Mouse (Mus musculus): ENCODE results near the gene Dock1. TPM values are rescaled to one million over a fixed set of nuclear protein-coding genes. Genes with fewer than 3 reads are reported as not detected.
A peak's percentile ranks its signal among the peaks of the same experiment; 100 is the strongest.

Gene Dock1
- polyA plus RNA-seq, 1 experiment from 2014 or later = 21.9 TPM

GRCm38 (mm10) chr7:134671467-134671901 lies 1.0 kb downstream of the Dock1 start:
- ATAC-seq = peak; percentile 16
- peaks cover 29% of the 10 kb centered on the region for H3K4me1 ChIP-seq (ENCODE audit: control insufficient read depth, insufficient read depth, low read length)
- 17% methylated on average over 7 of the region's 7 CpGs for WGBS

GRCm38 (mm10) chr7:134673135-134673534 lies 2.7 kb downstream of the Dock1 start:
- no peak overlapping the region for H3K27ac ChIP-seq (ENCODE audit: low read length)
- H3K4me1 ChIP-seq (ENCODE audit: control insufficient read depth, insufficient read depth, low read length) = peaks cover 37% of the 10 kb centered on the region
- WGBS = 78% methylated on average over 5 of the region's 5 CpGs
- no peak overlapping the region for H3K9ac ChIP-seq (ENCODE audit: low read depth, low read length)
- H3K4me3 ChIP-seq (ENCODE audit: low read length) = no peak overlapping the region
- H3K36me3 ChIP-seq (ENCODE audit: control insufficient read depth, insufficient read depth, low read length) = no peaks in the 10 kb centered on the region
- no peak for ATAC-seq
- H3K9me3 ChIP-seq (ENCODE audit: control insufficient read depth, low read length) = no peaks in the 10 kb centered on the region
- no peak overlapping the region for H3K4me2 ChIP-seq (ENCODE audit: low read depth, low read length)
- H3K27me3 ChIP-seq (replicated peaks; ENCODE audit: control insufficient read depth, insufficient read depth, low read length) = no peaks in the 10 kb centered on the region

More at GRCm38 (mm10) chr7:134671467-134671901, 1.0 kb downstream of the Dock1 start:
- Histone ChIP-seq H3K27ac (ENCODE audit: low read length) (peak overlapping the region; percentile 85), H3K4me2 (ENCODE audit: low read depth, low read length) (peak overlapping the region; percentile 90), H3K27me3 (replicated peaks; ENCODE audit: control insufficient read depth, insufficient read depth, low read length) (no peaks in the 10 kb centered on the region), H3K4me3 (ENCODE audit: low read length) (peak overlapping the region; percentile 75), H3K36me3 (ENCODE audit: control insufficient read depth, insufficient read depth, low read length) (no peaks in the 10 kb centered on the region), H3K9me3 (ENCODE audit: control insufficient read depth, low read length) (no peaks in the 10 kb centered on the region), H3K9ac (ENCODE audit: low read depth, low read length) (peak overlapping the region; percentile 92)

GRCm38 (mm10) chr7:134673952-134674351 lies 3.5 kb downstream of the Dock1 start:
- 62% methylated on average over 9 of the region's 9 CpGs for WGBS
- no peaks in the 10 kb centered on the region for H3K9me3 ChIP-seq (ENCODE audit: control insufficient read depth, low read length)
- H3K36me3 ChIP-seq (ENCODE audit: control insufficient read depth, insufficient read depth, low read length) = no peaks in the 10 kb centered on the region
- peaks cover 37% of the 10 kb centered on the region for H3K4me1 ChIP-seq (ENCODE audit: control insufficient read depth, insufficient read depth, low read length)
- no peak overlapping the region; the same call in 1 of the 2 replicates for H3K27ac ChIP-seq (ENCODE audit: low read length)
- ATAC-seq = no peak
- no peak overlapping the region for H3K4me2 ChIP-seq (ENCODE audit: low read depth, low read length)
- 0 out of 2 replicates have a peak overlapping the region, but pooled peaks have one; percentile 19 for H3K9ac ChIP-seq (ENCODE audit: low read depth, low read length)
- H3K4me3 ChIP-seq (ENCODE audit: low read length) = no peak overlapping the region
- no peaks in the 10 kb centered on the region for H3K27me3 ChIP-seq (replicated peaks; ENCODE audit: control insufficient read depth, insufficient read depth, low read length)

DNA sequence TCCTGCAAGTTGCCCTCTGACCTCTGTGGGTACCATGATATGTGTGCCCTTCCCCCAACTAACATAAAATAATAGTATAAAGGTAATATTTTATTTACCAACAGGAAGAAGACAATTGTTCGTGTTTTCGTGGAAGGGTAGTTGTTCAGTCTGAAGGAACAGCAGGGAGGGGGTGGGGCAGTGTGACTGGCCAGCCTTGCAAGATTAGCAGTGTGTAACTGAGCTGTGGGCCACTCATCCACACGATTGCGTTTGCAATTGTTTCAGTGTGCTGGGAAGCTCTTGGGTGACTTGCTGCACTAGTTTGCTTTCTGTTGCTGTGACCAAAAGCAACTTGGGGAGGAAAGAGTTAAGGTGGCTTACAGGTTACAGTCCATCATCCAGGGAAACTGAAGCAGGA lies 7.4 kb downstream of the Dock1 start:
- 63% methylated on average over 4 of the region's 4 CpGs for WGBS
- Histone ChIP-seq H3K9ac (ENCODE audit: low read depth, low read length) (no peak overlapping the region), H3K4me1 (ENCODE audit: control insufficient read depth, insufficient read depth, low read length) (peaks cover 28% of the 10 kb centered on the region), H3K4me3 (ENCODE audit: low read length) (no peak overlapping the region), H3K4me2 (ENCODE audit: low read depth, low read length) (no peak overlapping the region), H3K27ac (ENCODE audit: low read length) (no peak overlapping the region), H3K9me3 (ENCODE audit: control insufficient read depth, low read length) (no peaks in the 10 kb centered on the region), H3K36me3 (ENCODE audit: control insufficient read depth, insufficient read depth, low read length) (no peaks in the 10 kb centered on the region), H3K27me3 (replicated peaks; ENCODE audit: control insufficient read depth, insufficient read depth, low read length) (no peaks in the 10 kb centered on the region)
- no peak for ATAC-seq

DNA sequence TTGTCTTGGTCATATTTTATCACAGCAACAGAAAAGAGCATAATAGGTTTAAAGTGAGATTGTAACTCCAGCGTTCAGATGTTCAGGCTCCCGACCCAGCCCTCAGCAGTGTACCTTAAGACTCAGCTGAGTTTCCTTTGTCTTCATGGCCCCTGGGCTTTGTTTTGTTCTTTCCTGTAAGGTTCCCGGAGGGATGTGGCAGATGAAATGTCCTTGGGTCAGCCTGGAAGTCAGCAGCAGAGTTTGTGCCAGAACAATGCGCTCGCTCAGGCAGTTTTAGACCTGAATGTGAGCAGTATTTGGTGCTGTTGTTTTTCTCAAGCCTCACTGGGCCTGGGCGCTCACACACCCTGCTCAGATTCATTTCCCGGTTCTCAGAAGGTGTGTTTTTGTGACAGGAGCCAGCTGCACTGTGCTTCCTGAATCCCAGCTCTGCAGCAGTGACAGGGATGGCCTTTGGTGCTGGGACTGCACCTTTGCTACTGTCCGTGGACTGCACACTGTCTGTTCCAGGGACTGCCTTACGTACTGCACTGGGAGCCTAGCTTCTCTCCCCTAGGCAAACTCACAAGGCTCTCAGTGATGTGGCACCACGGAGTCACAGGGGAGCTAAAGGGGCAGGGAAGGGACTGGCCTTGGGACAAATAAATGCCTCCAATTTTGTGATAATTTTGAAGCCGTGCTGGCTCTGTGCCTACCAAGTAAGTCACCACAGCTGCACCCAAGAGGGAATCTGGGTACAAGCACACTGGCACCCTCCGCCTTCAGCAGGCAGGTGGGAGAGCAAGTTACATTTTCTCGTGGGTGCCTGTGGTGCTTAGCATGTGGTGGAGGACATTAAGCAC lies 9.1 kb downstream of the Dock1 start:
- Histone ChIP-seq H3K4me3 (ENCODE audit: low read length) (no peak overlapping the region), H3K27me3 (replicated peaks; ENCODE audit: control insufficient read depth, insufficient read depth, low read length) (no peaks in the 10 kb centered on the region), H3K27ac (ENCODE audit: low read length) (0 out of 2 replicates have a peak overlapping the region, but pooled peaks have one; percentile 16), H3K9me3 (ENCODE audit: control insufficient read depth, low read length) (no peaks in the 10 kb centered on the region), H3K4me1 (ENCODE audit: control insufficient read depth, insufficient read depth, low read length) (peaks cover 16% of the 10 kb centered on the region), H3K4me2 (ENCODE audit: low read depth, low read length) (no peak overlapping the region), H3K9ac (ENCODE audit: low read depth, low read length) (no peak overlapping the region), H3K36me3 (ENCODE audit: control insufficient read depth, insufficient read depth, low read length) (no peaks in the 10 kb centered on the region)
- WGBS = 59% methylated on average over 13 of the region's 13 CpGs
- no peak for ATAC-seq

DNA sequence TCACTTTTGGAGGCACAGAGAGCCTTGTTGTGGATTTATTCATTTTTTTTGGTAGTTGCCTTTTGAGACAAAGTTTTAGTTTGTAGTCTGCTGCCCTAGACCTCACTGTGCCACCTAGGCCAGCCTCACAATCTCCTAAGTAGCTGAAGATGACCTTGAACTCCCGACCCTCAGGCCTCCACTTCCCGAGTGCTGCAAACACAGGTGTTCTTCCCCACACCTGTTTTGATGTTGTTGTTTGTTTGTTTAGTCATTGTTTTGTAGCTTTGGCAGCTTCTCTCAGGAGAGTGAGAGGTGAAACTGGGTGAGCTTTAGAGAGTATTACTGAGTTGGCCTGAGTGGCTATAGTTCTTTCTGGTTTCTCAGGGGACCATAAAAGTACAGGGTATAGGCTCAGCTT lies 9.7 kb downstream of the Dock1 start:
- Histone ChIP-seq H3K36me3 (ENCODE audit: control insufficient read depth, insufficient read depth, low read length) (no peaks in the 10 kb centered on the region), H3K27ac (ENCODE audit: low read length) (no peak overlapping the region), H3K9me3 (ENCODE audit: control insufficient read depth, low read length) (no peaks in the 10 kb centered on the region), H3K9ac (ENCODE audit: low read depth, low read length) (no peak overlapping the region), H3K4me2 (ENCODE audit: low read depth, low read length) (no peak overlapping the region), H3K27me3 (replicated peaks; ENCODE audit: control insufficient read depth, insufficient read depth, low read length) (no peaks in the 10 kb centered on the region), H3K4me1 (ENCODE audit: control insufficient read depth, insufficient read depth, low read length) (peaks cover 16% of the 10 kb centered on the region), H3K4me3 (ENCODE audit: low read length) (no peak overlapping the region)
- whole genome bisulfite sequencing = 75% methylated on average over 2 of the region's 2 CpGs
- ATAC-seq = no peak

GRCm38 (mm10) chr7:134681729-134682527 lies 11.5 kb downstream of the Dock1 start:
- no peak for ATAC-seq
- Histone ChIP-seq H3K9me3 (ENCODE audit: control insufficient read depth, low read length) (no peaks in the 10 kb centered on the region), H3K4me3 (ENCODE audit: low read length) (no peak overlapping the region), H3K27me3 (replicated peaks; ENCODE audit: control insufficient read depth, insufficient read depth, low read length) (no peaks in the 10 kb centered on the region), H3K27ac (ENCODE audit: low read length) (no peak overlapping the region), H3K36me3 (ENCODE audit: control insufficient read depth, insufficient read depth, low read length) (no peaks in the 10 kb centered on the region), H3K4me1 (ENCODE audit: control insufficient read depth, insufficient read depth, low read length) (peaks cover 19% of the 10 kb centered on the region), H3K9ac (ENCODE audit: low read depth, low read length) (no peak overlapping the region), H3K4me2 (ENCODE audit: low read depth, low read length) (no peak overlapping the region)
- 79% methylated on average over 12 of the region's 12 CpGs for WGBS

DNA sequence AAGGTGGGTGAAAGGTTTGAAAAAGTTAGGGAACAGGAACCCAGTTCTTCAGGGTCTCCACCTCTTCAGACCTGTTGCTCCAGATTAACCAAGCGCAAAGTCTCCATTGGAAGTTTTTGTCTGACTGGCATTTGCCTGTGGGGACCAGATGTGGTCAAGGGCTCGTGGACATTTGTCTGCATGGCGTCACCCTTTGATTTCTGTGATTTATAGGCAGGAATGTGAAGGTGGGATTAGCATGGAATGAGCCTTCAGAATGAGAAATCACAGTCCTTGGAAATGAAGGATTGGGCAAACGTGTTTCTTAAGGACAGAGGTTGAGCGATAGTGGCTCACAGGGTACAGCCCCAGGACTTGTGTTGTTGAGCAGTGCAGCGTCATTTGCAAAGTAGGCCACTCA lies 17.9 kb downstream of the Dock1 start:
- H3K4me2 ChIP-seq (ENCODE audit: low read depth, low read length) = no peak overlapping the region
- 0 out of 2 replicates have a peak, but pooled peaks cover 4% of the 10 kb centered on the region for H3K9me3 ChIP-seq (ENCODE audit: control insufficient read depth, low read length)
- no peak overlapping the region for H3K4me3 ChIP-seq (ENCODE audit: low read length)
- no peak for ATAC-seq
- H3K4me1 ChIP-seq (ENCODE audit: control insufficient read depth, insufficient read depth, low read length) = peaks cover 9% of the 10 kb centered on the region
- no peak overlapping the region for H3K9ac ChIP-seq (ENCODE audit: low read depth, low read length)
- 78% methylated on average over 6 of the region's 6 CpGs for WGBS
- no peaks in the 10 kb centered on the region for H3K27me3 ChIP-seq (replicated peaks; ENCODE audit: control insufficient read depth, insufficient read depth, low read length)
- H3K36me3 ChIP-seq (ENCODE audit: control insufficient read depth, insufficient read depth, low read length) = no peaks in the 10 kb centered on the region
- H3K27ac ChIP-seq (ENCODE audit: low read length) = no peak overlapping the region

GRCm38 (mm10) chr7:134690118-134690517 lies 19.7 kb downstream of the Dock1 start:
- ATAC-seq = peak; percentile 78
- Histone ChIP-seq H3K4me3 (ENCODE audit: low read length) (no peak overlapping the region), H3K4me1 (ENCODE audit: control insufficient read depth, insufficient read depth, low read length) (peaks cover 24% of the 10 kb centered on the region), H3K9ac (ENCODE audit: low read depth, low read length) (peak overlapping the region; percentile 45; the same call in 1 of the 2 replicates), H3K4me2 (ENCODE audit: low read depth, low read length) (peak overlapping the region; percentile 6; the same call in 1 of the 2 replicates), H3K27me3 (replicated peaks; ENCODE audit: control insufficient read depth, insufficient read depth, low read length) (no peaks in the 10 kb centered on the region), H3K36me3 (ENCODE audit: control insufficient read depth, insufficient read depth, low read length) (no peaks in the 10 kb centered on the region), H3K27ac (ENCODE audit: low read length) (peak overlapping the region; percentile 76), H3K9me3 (ENCODE audit: control insufficient read depth, low read length) (0 out of 2 replicates have a peak, but pooled peaks cover 4% of the 10 kb centered on the region)
- WGBS = 46% methylated on average over 5 of the region's 5 CpGs

All from intestine, embryonic 16.5 days (tissue).